Mouse (Mus musculus) brain, embryonic 14.5 days (tissue): Measurements from ENCODE around the gene Thrsp. TPM values are rescaled to one million over a fixed set of nuclear protein-coding genes. Genes with fewer than 3 reads are reported as not detected.
A peak's percentile ranks its signal among the peaks of the same experiment; 100 is the strongest.

Source experiments
- DNase-seq: peaks from one replicate; pipeline ENCODE4 v3.0.0-alpha.2; 2011; ENCODE audit warnings: low read depth
- CTCF ChIP-seq: fragments of 200-500 bp; IDR thresholded peaks from 2 replicates; pipeline ENCODE4 v1.5.1; 2012; ENCODE audit warnings: inconsistent platforms, mild to moderate bottlenecking, moderate library complexity, borderline replicate concordance; ENCODE audit not compliant: insufficient read depth, insufficient read length; ENCODE audit errors: extremely low read depth
- POLR2A ChIP-seq: fragments of 200-500 bp; IDR thresholded peaks from 2 replicates; pipeline ENCODE4 v1.6.1; 2012; ENCODE audit warnings: mild to moderate bottlenecking, inconsistent platforms, borderline replicate concordance; ENCODE audit not compliant: poor library complexity, insufficient read depth, insufficient read length, severe bottlenecking; ENCODE audit errors: extremely low read depth
- polyA plus RNA-seq: library from polyadenylated mRNA; depleted of rRNA; stranded (reverse); fragments of >200 nt; gene quantifications from 2 replicates; pipeline ENCODE4 v1.2.3, GENCODE M21; 2012; rRNA removed

The Thrsp gene
- polyA plus RNA-seq, 1 experiment = 1.8 TPM

DNA sequence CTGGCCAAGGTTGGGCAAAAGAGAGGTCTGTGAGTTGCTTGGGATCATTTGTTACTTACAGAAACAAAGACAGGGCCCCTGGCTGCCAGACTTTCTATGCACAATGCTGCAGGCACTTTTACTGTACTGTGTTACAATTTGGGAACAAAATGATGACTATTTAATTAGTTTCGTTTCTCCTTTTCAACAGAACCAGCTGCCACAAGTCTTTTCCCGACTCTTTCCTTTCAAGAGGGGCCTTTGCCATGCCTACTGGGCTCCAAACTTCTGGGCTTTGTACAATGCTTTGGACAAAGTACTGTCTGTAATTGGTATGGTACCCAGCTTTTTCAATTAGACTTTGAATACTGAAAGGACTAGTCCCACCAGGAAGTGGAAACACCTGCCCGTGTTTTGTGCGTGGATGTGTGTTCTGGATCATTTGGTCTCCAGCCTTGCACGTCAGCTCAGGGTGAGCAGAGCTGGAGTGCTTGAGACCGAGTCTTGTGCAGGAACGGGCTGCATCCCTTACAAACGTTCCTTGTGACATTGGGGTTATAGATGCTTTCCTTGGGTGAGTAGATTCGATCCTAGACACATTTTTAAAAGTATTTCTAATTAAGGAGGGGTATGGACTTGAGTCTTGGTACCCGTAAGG is 33.9 kb downstream of the Thrsp start:
- TF ChIP-seq CTCF (no peak), POLR2A (no peak)
- peak; percentile 43 for DNase-seq

DNA sequence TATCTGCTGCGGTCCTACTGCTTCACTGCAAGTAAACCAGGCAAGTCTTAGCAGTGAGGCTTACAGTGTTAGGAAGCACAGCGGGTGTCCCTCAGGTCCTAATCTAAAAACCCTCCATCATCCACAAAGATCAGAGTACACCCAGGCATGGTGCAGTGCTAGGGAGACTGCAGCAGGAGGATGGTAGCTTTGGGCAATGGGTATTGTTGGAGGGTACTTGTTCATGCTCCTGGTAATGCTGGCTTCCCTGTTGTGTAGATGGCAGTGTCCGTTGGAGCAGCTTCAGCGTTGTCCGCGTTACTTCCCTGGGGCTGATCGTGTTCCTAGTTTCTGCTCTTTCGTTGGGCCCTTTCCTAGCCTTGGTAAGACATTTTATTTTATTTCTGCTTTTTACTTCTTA is 34.9 kb downstream of the Thrsp start:
- no peak for TF ChIP-seq POLR2A
- no peak for TF ChIP-seq CTCF
- no peak for DNase-seq

DNA sequence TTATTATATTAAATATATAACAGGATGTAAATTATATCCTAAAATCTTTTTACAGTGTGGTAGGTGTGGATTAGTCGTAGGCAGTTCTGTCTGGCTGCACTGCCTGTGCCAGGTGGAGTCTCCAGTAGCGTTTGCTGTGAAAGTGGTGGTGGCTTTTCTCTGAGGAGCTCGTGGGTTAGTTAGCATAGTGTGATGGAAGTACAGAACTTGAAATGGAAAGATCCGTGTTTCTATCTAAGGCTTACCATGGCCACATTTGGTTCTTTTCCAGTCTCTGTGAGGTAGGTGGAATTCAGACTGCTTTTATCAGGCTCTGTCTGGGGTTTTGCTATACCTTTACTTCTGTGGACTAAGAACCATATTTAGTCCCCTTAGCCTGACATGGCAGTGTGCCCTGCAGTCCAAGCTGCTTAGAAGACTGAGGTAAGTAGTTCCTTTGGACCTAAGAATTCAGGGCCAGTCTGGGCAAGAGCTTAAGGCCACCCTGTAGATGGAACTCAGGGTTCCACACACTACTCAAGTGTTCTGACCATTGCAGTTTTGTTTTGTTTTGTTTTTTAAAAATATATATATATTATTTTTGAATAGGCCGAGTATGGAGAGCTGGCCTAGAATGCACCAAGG is 36.9 kb downstream of the Thrsp start:
- TF ChIP-seq POLR2A = no peak
- no peak for TF ChIP-seq CTCF
- no peak for DNase-seq

DNA sequence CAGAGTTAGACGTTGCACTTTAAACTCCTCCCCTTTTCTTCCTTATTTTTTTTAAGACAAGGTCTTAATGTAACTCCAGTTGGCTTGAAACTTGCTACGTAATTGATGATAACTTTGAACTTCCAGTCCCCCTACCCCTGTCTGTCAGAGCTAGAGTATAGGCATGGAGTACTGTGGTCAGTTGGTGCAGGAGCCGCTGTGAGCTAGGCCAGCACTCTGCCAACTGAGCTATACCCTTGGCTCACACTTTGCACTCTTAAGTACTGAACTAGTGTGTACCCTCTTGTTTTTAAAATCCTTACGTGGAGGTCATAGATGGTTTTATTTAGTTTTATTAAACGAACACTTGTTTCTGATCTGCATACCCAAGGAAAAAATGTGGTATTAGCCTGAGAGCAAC is 38.2 kb downstream of the Thrsp start:
- no peak for TF ChIP-seq POLR2A
- TF ChIP-seq CTCF = no peak
- no peak for DNase-seq

DNA sequence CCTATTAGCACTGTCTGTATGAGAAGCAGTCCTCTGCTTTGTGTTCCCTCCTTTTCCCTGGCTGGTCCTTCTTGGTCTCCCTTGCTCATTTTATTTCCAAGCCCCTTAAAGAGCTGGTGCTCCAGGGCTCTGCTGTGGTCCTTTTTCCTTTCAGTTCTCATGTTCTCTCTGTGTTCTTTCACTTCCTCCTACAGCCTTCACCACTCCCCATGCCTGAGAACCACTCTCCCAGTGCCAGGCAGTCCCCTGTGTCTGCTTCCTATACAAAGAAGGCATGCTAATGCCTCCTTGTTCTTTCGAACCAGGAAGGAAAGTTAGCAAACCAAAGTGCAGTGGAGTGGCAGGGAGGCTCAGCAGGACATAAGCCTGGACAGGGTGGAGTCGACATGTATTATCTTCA is 41.6 kb downstream of the Thrsp start:
- no peak for TF ChIP-seq POLR2A
- no peak for TF ChIP-seq CTCF
- DNase-seq = no peak

DNA sequence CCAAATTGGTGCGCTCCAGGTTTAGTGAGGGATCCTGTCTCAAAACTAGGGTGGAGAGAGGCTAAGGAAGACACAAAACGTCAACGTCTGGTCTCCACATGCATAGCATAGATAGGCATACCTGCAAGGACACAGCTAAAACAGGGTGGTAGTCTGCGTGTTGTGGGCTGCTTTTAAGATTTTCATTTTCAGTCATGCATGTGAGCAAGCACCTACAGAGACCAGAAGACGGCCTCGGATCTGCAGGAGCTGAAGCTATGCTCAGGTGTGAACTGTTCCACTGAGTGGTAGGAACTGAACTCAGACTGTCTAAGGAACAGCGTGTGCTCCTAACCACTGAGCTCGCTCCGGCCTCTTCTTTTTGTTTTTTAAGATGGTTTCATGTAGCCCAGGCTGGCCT is 42.4 kb downstream of the Thrsp start:
- DNase-seq = no peak
- TF ChIP-seq POLR2A (no peak), CTCF (no peak)

DNA sequence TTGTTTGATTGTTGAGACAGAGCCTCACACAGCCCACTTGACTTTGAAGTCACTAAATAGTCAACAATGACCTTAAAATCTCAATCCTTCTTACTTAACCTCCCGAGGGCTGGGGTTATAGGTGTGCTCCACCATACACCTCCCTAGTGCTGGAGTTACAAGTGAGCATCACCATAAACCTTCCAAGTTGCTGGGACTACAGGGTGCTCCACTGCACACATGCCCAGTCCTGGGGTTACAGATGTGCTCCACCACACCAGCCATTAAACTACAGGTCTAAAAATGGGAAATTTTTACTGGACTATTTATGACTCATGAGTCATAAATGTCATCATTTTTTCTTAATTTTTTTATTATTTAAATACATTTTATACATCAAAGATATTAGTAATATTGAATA is 51.6 kb downstream of the Thrsp start:
- no peak for TF ChIP-seq CTCF
- TF ChIP-seq POLR2A = no peak
- DNase-seq = no peak

Other genes with a start within 250 kb of the Thrsp start
- 12.5 and 13.0 TPM in 2 replicates for gene Usp35, start 85.7 kb downstream of the Thrsp start, polyA plus RNA-seq
- 8.7 and 9.5 TPM in 2 replicates for gene Kctd21, start 85.4 kb downstream of the Thrsp start, polyA plus RNA-seq
- gene Alg8, start 46.1 kb downstream of the Thrsp start, polyA plus RNA-seq = 19.7 and 28.8 TPM in 2 replicates
- gene Ndufc2, start 17.7 kb downstream of the Thrsp start, polyA plus RNA-seq = 236 and 348 TPM in 2 replicates
- 1.3 and 1.6 TPM in 2 replicates for gene Kctd14, start 33.6 kb upstream of the Thrsp start, polyA plus RNA-seq
- gene Ints4, start 63.2 kb upstream of the Thrsp start, polyA plus RNA-seq = 80.7 and 93.5 TPM in 2 replicates
- 28.3 and 36.3 TPM in 2 replicates for gene Aamdc, start 161.8 kb upstream of the Thrsp start, polyA plus RNA-seq
- gene Rsf1, start 162.2 kb upstream of the Thrsp start, polyA plus RNA-seq = 11.9 and 17.3 TPM in 2 replicates